Mouse (Mus musculus) CH12.LX (cell line): ENCODE measurements around the gene Ankrd63. TPM values are rescaled to one million over a fixed set of nuclear protein-coding genes. Genes with fewer than 3 reads are reported as not detected.

Experiments
- DNase-seq: peaks from one replicate; pipeline ENCODE4 v3.0.0-alpha.2; 2013; ENCODE audit errors: extremely low read depth
- H3K27ac ChIP-seq: 2 replicates; pipeline ENCODE4 v1.5.1; 2012; ENCODE audit warnings: low read depth, mild to moderate bottlenecking, control low read depth, moderate library complexity; ENCODE audit not compliant: insufficient read depth
- H3K27me3 ChIP-seq: replicated peaks from 2 replicates; pipeline ENCODE3; 2012; ENCODE audit warnings: inconsistent platforms
- H3K36me3 ChIP-seq, 2 experiments: replicated peaks in 1 of 2; 2 replicates each; pipeline versions ENCODE3 to v1.6.1; 2012; ENCODE audit warnings: inconsistent platforms in 1 of 2, low read length in 1 of 2, mild to moderate bottlenecking in 1 of 2, mixed read lengths in 1 of 2, moderate library complexity in 1 of 2; ENCODE audit not compliant: control insufficient read depth in 1 of 2, insufficient read depth in 1 of 2
- H3K4me1 ChIP-seq, 2 experiments: 2 replicates each; pipeline ENCODE4 v1.6.1; 2012; ENCODE audit warnings: inconsistent platforms in 1 of 2, moderate library complexity in 1 of 2; ENCODE audit not compliant: insufficient read depth in 2 of 2, control insufficient read depth in 1 of 2
- H3K4me2 ChIP-seq: 2 replicates; pipeline ENCODE4 v1.6.1; 2012; ENCODE audit warnings: low read depth, mild to moderate bottlenecking, control low read depth; ENCODE audit not compliant: poor library complexity, insufficient read depth, severe bottlenecking
- H3K4me3 ChIP-seq, 3 experiments: fragments of 150-350 bp in 1 of 3; sonication (generic) in 1 of 3; replicated peaks in 1 of 3; 2 replicates each; pipeline versions ENCODE3 to v1.5.1; 2011 to 2012; ENCODE audit warnings: low read depth in 2 of 3, low read length in 2 of 3, mild to moderate bottlenecking in 2 of 3, moderate library complexity in 2 of 3, control low read depth in 1 of 3, improper control_type of control experiment in 1 of 3, inconsistent platforms in 1 of 3, mixed read lengths in 1 of 3; ENCODE audit not compliant: poor library complexity in 1 of 3
- H3K79me2 ChIP-seq: replicated peaks from 2 replicates; pipeline ENCODE4 v1.6.1; 2012; ENCODE audit warnings: mild to moderate bottlenecking, moderate library complexity; ENCODE audit not compliant: control insufficient read depth, poor library complexity, insufficient read depth, severe bottlenecking; ENCODE audit errors: extremely low read depth
- H3K9ac ChIP-seq: 2 replicates; pipeline ENCODE4 v1.6.1; 2012; ENCODE audit warnings: low read depth, mild to moderate bottlenecking, control low read depth, moderate library complexity; ENCODE audit not compliant: insufficient read depth
- H3K9me3 ChIP-seq: replicated peaks from 2 replicates; pipeline ENCODE3; 2012; ENCODE audit warnings: low read length, inconsistent platforms, mixed read lengths
- BHLHE40 ChIP-seq: IDR thresholded peaks from 2 replicates; pipeline ENCODE4 v1.6.1; 2011; ENCODE audit warnings: mild to moderate bottlenecking, low read depth, low read length, improper control_type of control experiment
- CHD1 ChIP-seq: IDR thresholded peaks from 2 replicates; pipeline ENCODE4 v1.6.1; 2012; ENCODE audit warnings: low read depth, low read length, improper control_type of control experiment, inconsistent platforms
- CHD2 ChIP-seq: IDR thresholded peaks from 2 replicates; pipeline ENCODE4 v1.6.1; 2011; ENCODE audit warnings: low read length, improper control_type of control experiment
- E2F4 ChIP-seq: IDR thresholded peaks from 2 replicates; pipeline ENCODE4 v1.6.1; 2011; ENCODE audit warnings: low read depth, low read length, improper control_type of control experiment; ENCODE audit not compliant: insufficient replicate concordance
- EP300 ChIP-seq: IDR thresholded peaks from 2 replicates; pipeline ENCODE4 v1.6.1; 2011; ENCODE audit warnings: low read length, improper control_type of control experiment
- GABPA ChIP-seq: IDR thresholded peaks from 2 replicates; pipeline ENCODE4 v1.6.1; 2012; ENCODE audit warnings: low read depth, low read length, improper control_type of control experiment, inconsistent platforms; ENCODE audit not compliant: insufficient replicate concordance
- HCFC1 ChIP-seq: IDR thresholded peaks from 2 replicates; pipeline ENCODE4 v1.6.1; 2012; ENCODE audit warnings: low read depth, mild to moderate bottlenecking, inconsistent platforms, low read length, improper control_type of control experiment
- IRF4 ChIP-seq: IDR thresholded peaks from 2 replicates; pipeline ENCODE4 v1.6.1; 2014; ENCODE audit warnings: low read depth, mild to moderate bottlenecking, inconsistent platforms, low read length, improper control_type of control experiment
- JUN ChIP-seq: IDR thresholded peaks from 2 replicates; pipeline ENCODE4 v1.6.1; 2011; ENCODE audit warnings: low read depth, mild to moderate bottlenecking, low read length, improper control_type of control experiment, moderate library complexity; ENCODE audit not compliant: insufficient read depth
- JUND ChIP-seq: conservative IDR thresholded peaks from 2 replicates; pipeline ENCODE4 v1.6.1; 2011; ENCODE audit warnings: low read depth, low read length, improper control_type of control experiment
- KAT2A ChIP-seq: IDR thresholded peaks from 2 replicates; pipeline ENCODE4 v1.6.1; 2012; ENCODE audit warnings: low read length, improper control_type of control experiment, inconsistent platforms; ENCODE audit not compliant: insufficient replicate concordance
- MAFK ChIP-seq: IDR thresholded peaks from 2 replicates; pipeline ENCODE4 v1.6.1; 2011; ENCODE audit warnings: low read length, improper control_type of control experiment; ENCODE audit not compliant: insufficient replicate concordance
- MAX ChIP-seq: IDR thresholded peaks from 2 replicates; pipeline ENCODE4 v1.6.1; 2011; ENCODE audit warnings: low read length, improper control_type of control experiment
- MAZ ChIP-seq: IDR thresholded peaks from 2 replicates; pipeline ENCODE4 v1.6.1; 2012; ENCODE audit warnings: low read depth, mild to moderate bottlenecking, inconsistent platforms, low read length, improper control_type of control experiment, moderate library complexity
- MEF2A ChIP-seq: IDR thresholded peaks from 2 replicates; pipeline ENCODE4 v1.6.1; 2014; ENCODE audit warnings: low read depth, mild to moderate bottlenecking, inconsistent platforms, low read length, improper control_type of control experiment, borderline replicate concordance
- MXI1 ChIP-seq: IDR thresholded peaks from 2 replicates; pipeline ENCODE4 v1.6.1; 2011; ENCODE audit warnings: mild to moderate bottlenecking, low read depth, low read length, improper control_type of control experiment
- NRF1 ChIP-seq: IDR thresholded peaks from 2 replicates; pipeline ENCODE4 v1.6.1; 2014; ENCODE audit warnings: low read depth, mild to moderate bottlenecking, inconsistent platforms, low read length, improper control_type of control experiment, moderate library complexity
- PAX5 ChIP-seq: IDR thresholded peaks from 2 replicates; pipeline ENCODE4 v1.6.1; 2012; ENCODE audit warnings: low read length, inconsistent platforms, mixed read lengths
- POLR2A ChIP-seq: IDR thresholded peaks from 2 replicates; pipeline ENCODE4 v1.6.1; 2011; ENCODE audit warnings: low read depth, mild to moderate bottlenecking, improper control_type of control experiment, low read length
- RAD21 ChIP-seq: IDR thresholded peaks from 2 replicates; pipeline ENCODE4 v1.6.1; 2011; ENCODE audit warnings: low read depth, mild to moderate bottlenecking, low read length, improper control_type of control experiment, moderate library complexity
- SMC3 ChIP-seq: IDR thresholded peaks from 2 replicates; pipeline ENCODE4 v1.6.1; 2011; ENCODE audit warnings: low read depth, low read length, improper control_type of control experiment
- TCF12 ChIP-seq: IDR thresholded peaks from 2 replicates; pipeline ENCODE4 v1.6.1; 2014; ENCODE audit warnings: low read depth, mild to moderate bottlenecking, inconsistent platforms, low read length, improper control_type of control experiment
- UBTF ChIP-seq: IDR thresholded peaks from 2 replicates; pipeline ENCODE4 v1.6.1; 2012; ENCODE audit warnings: low read depth, mild to moderate bottlenecking, inconsistent platforms, low read length, improper control_type of control experiment, moderate library complexity
- USF2 ChIP-seq: conservative IDR thresholded peaks from 2 replicates; pipeline ENCODE4 v1.6.1; 2011; ENCODE audit warnings: low read depth, low read length, improper control_type of control experiment
- ZNF384 ChIP-seq: IDR thresholded peaks from 2 replicates; pipeline ENCODE4 v1.6.1; 2012; ENCODE audit warnings: low read depth, low read length, improper control_type of control experiment, inconsistent platforms
- dilution Hi-C: fragments of 300-500 bp; cut with MboI; formaldehyde crosslinking; loops from 2 replicates; pipeline ENCODE4 v1.14.3; 2020; ENCODE audit warnings: low sequenced_read_pairs; ENCODE audit not compliant: extremely low pct_unique_long_range_greater_than_20kb, extremely low pct_ligation_motif_present
- in situ Hi-C: fragments of 300-500 bp; cut with MboI; formaldehyde crosslinking; loops from 3 replicates; pipeline ENCODE4 v1.14.3; 2019; ENCODE audit warnings: low sequenced_read_pairs, low pct_ligation_motif_present, low pct_unique_long_range_greater_than_20kb, mixed read lengths
- polyA plus RNA-seq: library from polyadenylated mRNA; unstranded; fragments of >175 nt; gene quantifications from 2 replicates; pipeline ENCODE4 v1.2.1, GENCODE M21; 2012; ENCODE audit warnings: low read depth; ENCODE audit not compliant: insufficient read length
- total RNA-seq, 2 experiments: library from RNA; depleted of rRNA; stranded (reverse); fragments of 300-350 nt in 1 of 2; fragments of >200 nt in 1 of 2; gene quantifications; 2 replicates each; pipeline ENCODE4 v1.2.3; 2012 to 2014

Ankrd63 gene
- total and polyA plus RNA-seq, 3 experiments, result 0.07 TPM; not detected in 2

DNA sequence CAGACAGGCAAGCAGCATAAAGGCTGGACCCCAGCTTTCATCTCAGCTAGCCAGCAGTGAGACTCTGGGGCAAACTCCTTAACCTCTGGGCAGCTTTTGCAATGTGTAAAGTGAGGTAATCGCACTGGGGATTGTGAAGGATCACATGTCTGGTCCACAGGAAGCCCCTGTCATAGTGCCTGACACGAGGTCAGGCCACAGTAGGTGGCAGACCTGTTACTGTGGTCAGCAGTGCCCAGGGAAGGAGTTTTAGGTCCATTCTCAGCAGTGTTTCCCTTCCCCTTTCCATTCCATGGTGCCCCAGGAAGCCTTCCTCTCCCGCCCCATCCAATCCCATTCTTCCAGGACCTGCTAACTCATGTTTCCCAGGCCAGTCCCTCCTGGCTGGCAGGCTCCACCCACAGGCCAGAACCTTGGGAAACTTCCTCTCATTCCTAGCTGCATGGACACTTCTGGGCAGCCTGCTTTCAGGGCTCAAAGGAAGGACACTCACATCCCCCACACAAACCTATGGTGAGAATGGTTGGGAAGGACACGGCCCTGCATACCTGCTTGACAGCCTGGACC lies 6.0 kb upstream of the Ankrd63 start:
- Histone ChIP-seq H3K27me3 (no peaks in the 10 kb centered on the region), H3K4me1 (peaks cover 12 to 47% of the 10 kb centered on the region in 2 experiments), H3K79me2 (no peaks in the 10 kb centered on the region), H3K27ac (no peak overlapping the region), H3K36me3 (peaks cover 15 to 75% of the 10 kb centered on the region in 2 experiments), H3K4me2 (no peak overlapping the region), H3K9ac (no peak overlapping the region), H3K9me3 (no peaks in the 10 kb centered on the region), H3K4me3 (no peak overlapping the region)
- no peak for DNase-seq
- in situ Hi-C loops, result no loop called here
- no peak for TF ChIP-seq MAZ
- TF ChIP-seq E2F4, result no peak
- TF ChIP-seq POLR2A, result no peak
- TF ChIP-seq TCF12, result no peak
- TF ChIP-seq SMC3, result no peak
- TF ChIP-seq BHLHE40, result no peak
- TF ChIP-seq MEF2A, result no peak
- no peak for TF ChIP-seq UBTF
- no peak for TF ChIP-seq CHD2
- TF ChIP-seq JUN, result no peak
- TF ChIP-seq IRF4, result no peak
- TF ChIP-seq MAX, result no peak
- no peak for TF ChIP-seq ZNF384
- no peak for TF ChIP-seq JUND
- TF ChIP-seq GABPA, result no peak
- TF ChIP-seq HCFC1, result no peak
- TF ChIP-seq MXI1, result no peak
- TF ChIP-seq USF2, result no peak
- no peak for TF ChIP-seq MAFK
- dilution Hi-C loops, result no loop called here

DNA sequence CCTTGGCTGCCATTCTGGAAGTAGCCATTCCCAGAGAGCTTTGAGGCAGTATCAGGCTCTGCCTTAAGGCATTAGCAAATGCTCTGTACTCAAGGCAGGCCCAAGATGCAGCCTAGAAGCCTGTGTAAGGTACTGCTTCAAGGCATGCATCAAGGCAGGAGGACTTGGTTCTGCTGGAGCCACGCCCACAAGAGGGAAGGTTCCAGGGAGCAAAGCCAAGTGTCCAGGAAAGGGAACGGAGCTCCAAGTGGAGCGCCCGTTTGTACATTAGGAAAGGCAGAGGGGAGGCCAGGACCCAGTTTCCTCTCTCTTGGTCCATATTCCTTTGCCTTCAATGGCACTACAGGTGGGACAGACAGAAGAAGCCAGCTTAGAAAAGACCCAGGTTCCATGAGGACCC lies 4.7 kb upstream of the Ankrd63 start:
- Histone ChIP-seq H3K27me3 (no peaks in the 10 kb centered on the region), H3K9ac (no peak overlapping the region), H3K27ac (no peak overlapping the region), H3K4me3 (no peak overlapping the region), H3K36me3 (peaks cover 13 to 64% of the 10 kb centered on the region in 2 experiments), H3K4me2 (no peak overlapping the region), H3K4me1 (peaks cover 8 to 34% of the 10 kb centered on the region in 2 experiments), H3K9me3 (peaks cover 3% of the 10 kb centered on the region), H3K79me2 (no peaks in the 10 kb centered on the region)
- dilution Hi-C loops (no loop called here), in situ Hi-C loops (no loop called here)
- TF ChIP-seq KAT2A (no peak), EP300 (no peak), BHLHE40 (no peak), MXI1 (no peak), MAZ (no peak), USF2 (no peak), CHD1 (no peak), JUND (no peak), NRF1 (no peak), CHD2 (no peak), PAX5 (no peak), UBTF (no peak), TCF12 (no peak), RAD21 (no peak)
- DNase-seq, result no peak
